Mouse (Mus musculus): ENCODE results near the gene Abl2. TPM values are rescaled to one million over a fixed set of nuclear protein-coding genes. Genes with fewer than 3 reads are reported as not detected.
"Not testable (repeated sequence)": the region's sequence is repeated elsewhere in the genome, so short reads cannot be mapped to it uniquely, and the experiment has no call there.

Gene Abl2
- polyA plus RNA-seq, 1 experiment from 2014 or later = 21.7 TPM

GRCm38 (mm10) chr1:156652189-156652822 lies 93.7 kb downstream of the Abl2 start:
- no peaks in the 10 kb centered on the region for H3K27me3 ChIP-seq
- no peak for DNase-seq (ENCODE audit: low read depth, low spot score)
- in situ Hi-C loops (cut with MboI; ENCODE audit: low pct_unique_long_range_greater_than_20kb) = no loop called here
- ChIA-PET CTCF (interaction anchor here (1.6 kb wide), 2 partner anchors 12 to 20 kb away, joined by 4 to 6 read pairs; no protein-coding TSS in a partner anchor), POLR2A (interaction anchor here (0.6 kb wide), 1 partner anchor 746 kb away, joined by 3 read pairs; no protein-coding TSS in a partner anchor)
- TF ChIP-seq CTCF (IDR thresholded peaks at IDR 0.05) = no peak
- ATAC-seq = no peak

GRCm38 (mm10) chr1:156654735-156655530 lies 96.3 kb downstream of the Abl2 start:
- POLR2A ChIA-PET = no interaction called here
- ATAC-seq = no peak
- no peaks in the 10 kb centered on the region for H3K27me3 ChIP-seq
- TF ChIP-seq CTCF (IDR thresholded peaks at IDR 0.05) = no peak
- CTCF ChIA-PET = interaction anchor here (1.0 to 1.1 kb wide), 2 partner anchors 9 to 12 kb away, joined by 3 to 5 read pairs; no protein-coding TSS in a partner anchor
- in situ Hi-C loops (cut with MboI; ENCODE audit: low pct_unique_long_range_greater_than_20kb) = no loop called here
- DNase-seq (ENCODE audit: low read depth, low spot score) = no peak

DNA sequence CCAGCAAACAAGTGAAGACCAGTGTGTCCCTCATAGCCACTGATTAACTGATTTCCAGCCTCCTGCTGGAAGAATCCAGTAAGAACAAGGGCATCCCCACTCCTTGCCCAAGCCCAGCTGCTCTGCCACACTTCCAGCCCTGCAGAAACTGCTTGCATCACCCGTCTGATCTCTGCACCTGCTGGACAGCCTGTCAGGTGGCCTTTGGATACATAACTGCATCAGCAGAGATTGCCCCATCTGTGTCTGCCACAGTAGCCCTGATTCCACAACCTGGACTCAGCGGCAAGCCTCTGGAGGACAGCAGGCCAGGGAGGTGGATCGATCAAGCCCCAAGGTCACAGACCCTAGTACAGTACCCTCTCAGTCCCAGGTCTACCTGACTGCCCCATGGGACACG lies 98.9 kb downstream of the Abl2 start:
- no peak for ATAC-seq

DNA sequence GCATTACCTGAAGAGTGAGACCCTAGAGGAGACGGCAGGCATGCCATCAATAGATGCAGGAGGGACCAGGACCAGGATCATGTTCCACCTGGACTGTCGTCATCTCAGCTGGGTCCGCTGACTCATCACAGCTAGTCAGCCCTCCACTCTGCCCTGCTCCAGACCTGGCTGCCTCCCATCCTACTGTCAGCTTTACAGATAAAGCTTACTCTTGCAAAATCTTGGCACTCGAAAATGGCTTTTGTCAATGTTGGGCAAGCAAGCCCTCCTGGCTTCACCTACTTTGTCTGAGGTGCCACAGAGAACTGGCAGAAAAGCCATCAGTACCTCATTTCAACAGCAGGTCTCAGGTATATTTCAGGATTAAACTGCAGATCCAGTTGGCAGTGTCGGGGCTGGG lies 100.1 kb downstream of the Abl2 start:
- ChIA-PET CTCF (no interaction called here), POLR2A (interaction anchor here (0.6 kb wide), 1 partner anchor 1618 kb away, joined by 3 read pairs; no protein-coding TSS in a partner anchor)
- no peaks in the 10 kb centered on the region for H3K27me3 ChIP-seq
- no peak for TF ChIP-seq CTCF (IDR thresholded peaks at IDR 0.05)
- in situ Hi-C loops (cut with MboI; ENCODE audit: low pct_unique_long_range_greater_than_20kb) = no loop called here
- no peak for DNase-seq (ENCODE audit: low read depth, low spot score)
- ATAC-seq = no peak

More for the DNA sequence above, 98.9 kb downstream of the Abl2 start:
- in situ Hi-C loops (cut with MboI; ENCODE audit: low pct_unique_long_range_greater_than_20kb) = no loop called here
- no peak for TF ChIP-seq CTCF (IDR thresholded peaks at IDR 0.05)
- H3K27me3 ChIP-seq = no peaks in the 10 kb centered on the region
- POLR2A ChIA-PET = no interaction called here
- CTCF ChIA-PET = interaction anchor here (0.9 kb wide), 1 partner anchor 16 kb away, joined by 3 read pairs; no protein-coding TSS in a partner anchor
- DNase-seq (ENCODE audit: low read depth, low spot score) = no peak

GRCm38 (mm10) chr1:156659906-156660659 lies 101.5 kb downstream of the Abl2 start:
- DNase-seq (ENCODE audit: low read depth, low spot score) (no peak), ATAC-seq (no peak)
- no peak for TF ChIP-seq CTCF (IDR thresholded peaks at IDR 0.05)
- no peaks in the 10 kb centered on the region for H3K27me3 ChIP-seq
- ChIA-PET CTCF (no interaction called here), POLR2A (no interaction called here)
- in situ Hi-C loops (cut with MboI; ENCODE audit: low pct_unique_long_range_greater_than_20kb) = no loop called here

- in situ Hi-C loops (cut with MboI; ENCODE audit: low pct_unique_long_range_greater_than_20kb); DNase-seq (ENCODE audit: low read depth, low spot score); ATAC-seq; CTCF ChIA-PET; H3K27me3 ChIP-seq: not testable (repeated sequence)
- POLR2A ChIA-PET = interaction anchor here (0.6 kb wide), 1 partner anchor 33 kb away, joined by 7 read pairs; no protein-coding TSS in a partner anchor
These were observed 102.2 kb downstream of the Abl2 start for GRCm38 (mm10) chr1:156660660-156661236.

DNA sequence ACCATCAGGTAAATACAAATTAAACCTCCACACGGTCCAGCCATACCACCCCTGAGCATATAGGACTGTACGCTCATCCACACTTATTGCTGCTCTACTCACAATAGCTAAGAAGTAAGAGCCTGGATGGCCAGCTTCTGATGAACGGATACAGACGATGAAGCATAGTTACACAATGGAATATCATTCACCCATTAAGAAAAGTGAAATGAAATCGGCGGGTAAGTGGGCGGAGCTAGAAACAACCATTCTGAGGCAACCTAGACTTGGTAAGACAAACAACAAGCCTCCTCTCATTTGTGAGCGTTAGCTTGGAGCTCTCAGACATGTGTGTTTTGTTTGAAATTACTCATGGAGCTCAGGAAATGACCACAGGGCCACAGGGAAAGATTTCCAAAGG lies 107.2 kb downstream of the Abl2 start:
- ChIA-PET CTCF (no interaction called here), POLR2A (no interaction called here)
- DNase-seq (ENCODE audit: low read depth, low spot score) (no peak), ATAC-seq (no peak)
- H3K27me3 ChIP-seq = no peaks in the 10 kb centered on the region
- in situ Hi-C loops (cut with MboI; ENCODE audit: low pct_unique_long_range_greater_than_20kb) = no loop called here
- TF ChIP-seq CTCF (IDR thresholded peaks at IDR 0.05) = no peak

DNA sequence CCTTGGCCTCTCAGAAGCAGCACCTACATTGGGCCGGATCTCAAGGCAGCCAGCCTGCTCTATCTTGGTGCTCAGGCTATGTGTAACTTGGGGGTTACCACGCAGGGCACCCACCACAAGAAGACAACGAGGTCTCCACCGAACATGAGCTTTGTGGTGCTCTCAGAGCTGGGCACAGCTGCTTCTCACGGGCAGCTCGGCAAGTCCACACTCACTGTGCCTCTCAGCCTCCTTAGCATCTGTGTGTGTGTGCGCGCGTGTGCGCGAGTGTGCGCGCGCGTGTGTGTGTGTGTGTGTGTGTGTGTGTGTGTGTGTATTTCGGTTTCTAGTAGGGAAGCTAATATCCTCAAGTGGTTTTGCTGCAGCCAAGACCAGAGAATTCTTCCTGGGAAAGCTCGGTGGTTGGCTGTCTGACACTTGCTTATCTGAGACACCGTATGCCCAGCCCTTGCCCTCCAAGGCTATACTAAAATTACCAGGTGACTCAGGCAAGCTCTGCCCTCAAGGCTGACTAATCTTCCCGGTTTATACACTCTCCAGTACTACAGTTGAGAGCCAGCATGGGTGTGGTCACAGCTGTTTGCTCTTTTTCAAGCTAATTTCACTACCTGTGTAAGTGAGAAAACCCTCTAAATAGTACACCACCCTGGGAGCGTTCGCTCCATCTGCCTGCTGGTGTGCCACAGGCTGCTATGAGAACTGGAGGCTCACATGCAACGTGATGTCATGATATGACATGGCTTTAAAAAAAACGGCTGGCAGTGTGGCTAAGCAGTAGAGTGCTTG lies 108.7 kb downstream of the Abl2 start:
- no peak for TF ChIP-seq CTCF (IDR thresholded peaks at IDR 0.05)
- CTCF ChIA-PET = interaction anchor here (0.9 kb wide), 1 partner anchor 12 kb away, joined by 3 read pairs; no protein-coding TSS in a partner anchor
- POLR2A ChIA-PET = no interaction called here
- DNase-seq (ENCODE audit: low read depth, low spot score) = peak; percentile 27
- in situ Hi-C loops (cut with MboI; ENCODE audit: low pct_unique_long_range_greater_than_20kb) = no loop called here
- H3K27me3 ChIP-seq = no peaks in the 10 kb centered on the region
- ATAC-seq = peak; percentile 89

DNA sequence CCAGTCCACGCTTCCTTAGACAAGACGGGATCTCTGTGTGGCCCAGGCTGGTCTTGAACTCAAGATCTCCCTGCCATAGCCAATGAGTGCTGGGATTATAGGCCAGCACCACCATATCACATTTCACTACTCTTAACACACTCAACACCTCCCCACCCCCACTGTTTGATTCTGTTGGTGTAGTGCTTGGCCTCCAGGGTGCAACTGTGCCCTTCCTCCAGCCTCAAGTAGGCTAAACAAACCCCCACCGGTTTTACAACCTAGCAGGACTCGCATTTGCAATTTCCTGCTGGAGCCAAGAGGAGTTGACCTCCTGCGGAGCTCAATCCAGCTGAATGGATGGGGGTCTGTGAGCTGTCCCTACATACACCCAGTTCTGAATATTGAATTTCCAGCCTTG lies 110.0 kb downstream of the Abl2 start:
- ATAC-seq (no peak), DNase-seq (ENCODE audit: low read depth, low spot score) (no peak)

More for the DNA sequence above, 110.0 kb downstream of the Abl2 start:
- in situ Hi-C loops (cut with MboI; ENCODE audit: low pct_unique_long_range_greater_than_20kb) = no loop called here
- no peak for TF ChIP-seq CTCF (IDR thresholded peaks at IDR 0.05)
- ChIA-PET CTCF (no interaction called here), POLR2A (no interaction called here)
- H3K27me3 ChIP-seq = no peaks in the 10 kb centered on the region
